Mouse (Mus musculus) small intestine, adult 2 months (tissue): ENCODE data around the gene Theg. TPM values are rescaled to one million over a fixed set of nuclear protein-coding genes. Genes with fewer than 3 reads are reported as not detected.
A peak's percentile ranks its signal among the peaks of the same experiment; 100 is the strongest.

Experiments used
- H3K27ac ChIP-seq: fragments of 200-500 bp; 2 replicates; pipeline ENCODE4 v1.5.1; 2012; ENCODE audit warnings: low read depth, low read length, control low read depth, inconsistent platforms; ENCODE audit not compliant: insufficient read depth
- H3K27me3 ChIP-seq: fragments of 200-500 bp; 2 replicates; pipeline ENCODE4 v1.6.1; 2012; ENCODE audit warnings: mild to moderate bottlenecking, moderate library complexity, low read length, inconsistent platforms; ENCODE audit not compliant: control insufficient read depth, insufficient read depth
- H3K36me3 ChIP-seq: fragments of 200-500 bp; 2 replicates; pipeline ENCODE4 v1.6.1; 2012; ENCODE audit warnings: mild to moderate bottlenecking, low read length, control low read depth, inconsistent platforms; ENCODE audit not compliant: control insufficient read depth, insufficient read depth
- H3K4me1 ChIP-seq: fragments of 200-500 bp; 2 replicates; pipeline ENCODE4 v1.6.1; 2012; ENCODE audit warnings: low read length, inconsistent platforms, mixed read lengths; ENCODE audit not compliant: control insufficient read depth, insufficient read depth, insufficient read length
- H3K4me3 ChIP-seq: fragments of 200-500 bp; 2 replicates; pipeline ENCODE4 v1.5.1; 2012; ENCODE audit warnings: low read depth, mild to moderate bottlenecking, control low read depth, inconsistent platforms, low read length, moderate library complexity
- CTCF ChIP-seq: fragments of 200-500 bp; IDR thresholded peaks from 2 replicates; pipeline ENCODE4 v1.5.1; 2012; ENCODE audit warnings: low read depth, mild to moderate bottlenecking, control low read depth, inconsistent platforms, low read length, moderate library complexity, mixed read lengths; ENCODE audit not compliant: insufficient replicate concordance, insufficient read length; ENCODE audit errors: extremely low read depth
- POLR2A ChIP-seq: fragments of 200-500 bp; IDR thresholded peaks from 2 replicates; pipeline ENCODE4 v1.6.1; 2012; ENCODE audit warnings: low read depth, mild to moderate bottlenecking, control low read depth, inconsistent platforms, low read length, moderate library complexity
- WGBS: fragments of 180-500 bp; shearing (Covaris S2); methylation state at CpG from one replicate; pipeline ENCODE4 v1.1.7; 2018; 5-methylcytosine and 5-hydroxymethylcytosine counted together
- polyA plus RNA-seq: library from polyadenylated mRNA; depleted of rRNA; stranded (reverse); fragments of >200 nt; gene quantifications from 2 replicates; pipeline ENCODE4 v1.2.3, GENCODE M21; 2012

Theg gene
- polyA plus RNA-seq, 1 experiment: not detected

- Histone ChIP-seq H3K4me3 (peak overlapping the region; percentile 93), H3K27me3 (no peaks in the 10 kb centered on the region), H3K36me3 (no peaks in the 10 kb centered on the region), H3K4me1 (peaks cover 16% of the 10 kb centered on the region), H3K27ac (no peak overlapping the region)
- TF ChIP-seq CTCF (no peak), POLR2A (no peak)
- WGBS: 25% methylated on average over 7 of the region's 7 CpGs
Observed at GRCm38 (mm10) chr10:79555238-79555724, 31.9 kb downstream of the Theg start.

GRCm38 (mm10) chr10:79554330-79555237 lies 32.5 kb downstream of the Theg start, which contains the start of gene Mier2:
Gene Mier2, minus strand, starts transcription at chr10:79555199.
- H3K36me3 ChIP-seq: 0 out of 2 replicates have a peak, but pooled peaks cover 2% of the 10 kb centered on the region
- peak within 1 kb of the TSS; percentile 93 for H3K4me3 ChIP-seq
- no peak within 1 kb of the TSS for H3K27ac ChIP-seq
- H3K27me3 ChIP-seq: no peaks in the 10 kb centered on the region
- H3K4me1 ChIP-seq: peaks cover 16% of the 10 kb centered on the region
- WGBS: under 1% methylated on average over 103 of the region's 108 CpGs
- no peak for TF ChIP-seq POLR2A
- TF ChIP-seq CTCF: no peak

GRCm38 (mm10) chr10:79553691-79554090 lies 33.4 kb downstream of the Theg start:
- H3K4me1 ChIP-seq: peaks cover 16% of the 10 kb centered on the region
- no peak overlapping the region for H3K27ac ChIP-seq
- no peaks in the 10 kb centered on the region for H3K27me3 ChIP-seq
- H3K4me3 ChIP-seq: peak overlapping the region; percentile 93
- TF ChIP-seq POLR2A (no peak), CTCF (no peak)
- WGBS: 21% methylated on average over 10 of the region's 10 CpGs
- H3K36me3 ChIP-seq: peaks cover 9% of the 10 kb centered on the region

GRCm38 (mm10) chr10:79553176-79553575 lies 34.0 kb downstream of the Theg start:
- WGBS: 81% methylated on average over 6 of the region's 6 CpGs
- no peak for TF ChIP-seq CTCF
- TF ChIP-seq POLR2A: no peak
- no peak overlapping the region for H3K27ac ChIP-seq
- H3K4me3 ChIP-seq: no peak overlapping the region
- no peaks in the 10 kb centered on the region for H3K27me3 ChIP-seq
- peaks cover 16% of the 10 kb centered on the region for H3K4me1 ChIP-seq
- peaks cover 14% of the 10 kb centered on the region for H3K36me3 ChIP-seq

GRCm38 (mm10) chr10:79552531-79552930 lies 34.6 kb downstream of the Theg start:
- H3K27me3 ChIP-seq: no peaks in the 10 kb centered on the region
- H3K27ac ChIP-seq: no peak overlapping the region
- 80% methylated on average over 8 of the region's 8 CpGs for WGBS
- H3K4me1 ChIP-seq: peaks cover 16% of the 10 kb centered on the region
- H3K36me3 ChIP-seq: peaks cover 20% of the 10 kb centered on the region
- TF ChIP-seq POLR2A: no peak
- H3K4me3 ChIP-seq: no peak overlapping the region

GRCm38 (mm10) chr10:79550366-79550765 lies 36.8 kb downstream of the Theg start:
- WGBS: 73% methylated on average over 9 of the region's 9 CpGs
- H3K27ac ChIP-seq: no peak overlapping the region
- peaks cover 16% of the 10 kb centered on the region for H3K4me1 ChIP-seq
- TF ChIP-seq CTCF (no peak), POLR2A (no peak)
- peaks cover 34% of the 10 kb centered on the region for H3K36me3 ChIP-seq
- no peak overlapping the region for H3K4me3 ChIP-seq
- H3K27me3 ChIP-seq: no peaks in the 10 kb centered on the region

- Histone ChIP-seq H3K36me3 (peaks cover 42% of the 10 kb centered on the region), H3K27me3 (no peaks in the 10 kb centered on the region), H3K4me1 (peaks cover 24% of the 10 kb centered on the region), H3K4me3 (no peak overlapping the region), H3K27ac (no peak overlapping the region)
- WGBS: 94% methylated on average over 18 of the region's 18 CpGs
- no peak for TF ChIP-seq POLR2A
- no peak for TF ChIP-seq CTCF
Observed at GRCm38 (mm10) chr10:79548971-79549723, 38.0 kb downstream of the Theg start.
